Mouse (Mus musculus) liver, postnatal 0 days (tissue): ENCODE data around the gene Lrrc32. TPM values are rescaled to one million over a fixed set of nuclear protein-coding genes. Genes with fewer than 3 reads are reported as not detected.

Source experiments
- ATAC-seq: fragments of 200-750 bp; cut with Nextera tagmentation; 2 replicates; pipeline ENCODE4 v1.8.0; 2017; ENCODE audit warnings: mild to moderate bottlenecking, moderate library complexity
- DNase-seq: peaks from one replicate; pipeline ENCODE4 v3.0.0-alpha.2; 2016
- H3K27ac ChIP-seq: fragments of 300-500 bp; sonication (generic); 2 replicates; pipeline ENCODE4 v1.5.1; 2014; ENCODE audit warnings: antibody characterized with exemption, moderate library complexity, mild to moderate bottlenecking, low read depth
- H3K27me3 ChIP-seq: fragments of 300-500 bp; sonication (generic); 2 replicates; pipeline ENCODE4 v1.6.1; 2014; ENCODE audit warnings: low read length, control low read depth, mixed read lengths; ENCODE audit not compliant: insufficient read depth
- H3K36me3 ChIP-seq: fragments of 300-500 bp; sonication (generic); replicated peaks from 2 replicates; pipeline ENCODE4 v1.6.1; 2014; ENCODE audit warnings: mild to moderate bottlenecking, control low read depth, low read length, moderate library complexity, mixed read lengths; ENCODE audit not compliant: insufficient read depth
- H3K4me1 ChIP-seq: fragments of 300-500 bp; sonication (generic); 2 replicates; pipeline ENCODE4 v1.6.1; 2014; ENCODE audit warnings: antibody characterized with exemption, mild to moderate bottlenecking, control low read depth; ENCODE audit not compliant: insufficient read depth
- H3K4me2 ChIP-seq: fragments of 300-500 bp; sonication (generic); 2 replicates; pipeline ENCODE4 v1.6.1; 2014; ENCODE audit warnings: low read depth, mild to moderate bottlenecking, low read length, moderate library complexity, mixed read lengths
- H3K4me3 ChIP-seq: fragments of 300-500 bp; sonication (generic); 2 replicates; pipeline ENCODE4 v1.5.1; 2014; ENCODE audit warnings: low read depth, low read length
- H3K9ac ChIP-seq: fragments of 300-500 bp; sonication (generic); replicated peaks from 2 replicates; pipeline ENCODE4 v1.6.1; 2014; ENCODE audit warnings: mild to moderate bottlenecking, moderate library complexity
- H3K9me3 ChIP-seq: fragments of 300-500 bp; sonication (generic); 2 replicates; pipeline ENCODE4 v1.6.1; 2016; ENCODE audit warnings: mild to moderate bottlenecking, control low read depth, low read length, mixed read lengths
- CTCF ChIP-seq: sonication (generic); IDR thresholded peaks from 2 replicates; pipeline ENCODE4 v1.5.1; 2016; ENCODE audit warnings: antibody characterized with exemption, low read depth
- EP300 ChIP-seq: IDR thresholded peaks from 2 replicates; pipeline ENCODE4 v1.6.1; 2016; ENCODE audit warnings: antibody characterized with exemption, low read depth, mild to moderate bottlenecking
- WGBS: fragments of 180-500 bp; shearing (Covaris S2); extraction: QIAGEN DNeasy Blood & Tissue Kit; methylation state at CpG from one replicate; pipeline ENCODE4 v1.1.7; 2014; ENCODE audit not compliant: insufficient replicate concordance; 5-methylcytosine and 5-hydroxymethylcytosine counted together
- polyA plus RNA-seq: library from polyadenylated mRNA; unstranded; fragments of >200 nt; fragmentation: Nextera tagmentation; extraction: Ambion mirVana; gene quantifications from 2 replicates; pipeline ENCODE4 v1.2.1, GENCODE M21; 2015

The Lrrc32 gene
- polyA plus RNA-seq, 1 experiment from 2014 or later, result 6.2 TPM

DNA sequence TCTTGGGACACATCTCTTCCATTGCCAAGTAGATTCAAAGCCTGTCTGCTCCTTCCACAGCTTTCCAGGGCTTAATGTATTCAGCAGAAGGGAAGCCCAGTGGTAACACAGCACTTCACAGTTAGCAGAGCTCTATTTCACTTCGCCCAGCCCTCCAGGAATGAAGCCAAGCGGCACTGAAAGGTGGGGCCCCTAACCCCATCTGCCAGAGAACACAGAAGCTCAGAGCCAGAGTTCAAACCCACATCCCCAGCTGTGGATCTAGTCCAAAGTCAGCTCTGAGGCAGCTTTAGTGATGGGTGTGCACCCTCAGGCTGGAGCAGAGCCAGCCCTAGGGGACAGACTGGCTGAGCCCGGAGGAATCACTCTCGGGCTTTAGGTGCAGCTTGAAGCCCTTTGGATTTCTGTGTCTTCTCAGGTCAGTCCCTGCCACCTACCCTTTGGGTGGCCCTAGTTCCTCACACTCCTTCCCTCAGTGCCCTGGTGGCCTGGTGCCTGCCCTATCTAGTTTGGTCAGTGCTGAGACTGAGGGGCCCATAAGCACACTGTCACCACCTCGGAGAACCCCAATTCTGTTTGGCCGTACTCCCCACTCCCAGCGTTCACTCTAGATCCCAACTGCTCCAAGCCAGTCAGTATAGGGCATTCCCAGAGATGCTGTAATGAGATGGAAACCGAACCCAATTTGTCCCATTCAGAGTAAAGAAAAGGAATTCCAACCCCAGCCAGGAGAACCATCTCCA, 34.2 kb downstream of the Lrrc32 start:
- no peak for DNase-seq
- Histone ChIP-seq H3K4me2 (no peak overlapping the region), H3K27ac (no peak overlapping the region), H3K9me3 (no peaks in the 10 kb centered on the region), H3K4me1 (peaks cover 18% of the 10 kb centered on the region), H3K9ac (no peak overlapping the region), H3K4me3 (no peak overlapping the region), H3K36me3 (no peaks in the 10 kb centered on the region), H3K27me3 (no peaks in the 10 kb centered on the region)
- ATAC-seq, result 0 out of 2 replicates have a peak, but pooled peaks have one; percentile 12
- WGBS, result 62% methylated on average over 8 of the region's 8 CpGs
- TF ChIP-seq CTCF (no peak), EP300 (no peak)

DNA sequence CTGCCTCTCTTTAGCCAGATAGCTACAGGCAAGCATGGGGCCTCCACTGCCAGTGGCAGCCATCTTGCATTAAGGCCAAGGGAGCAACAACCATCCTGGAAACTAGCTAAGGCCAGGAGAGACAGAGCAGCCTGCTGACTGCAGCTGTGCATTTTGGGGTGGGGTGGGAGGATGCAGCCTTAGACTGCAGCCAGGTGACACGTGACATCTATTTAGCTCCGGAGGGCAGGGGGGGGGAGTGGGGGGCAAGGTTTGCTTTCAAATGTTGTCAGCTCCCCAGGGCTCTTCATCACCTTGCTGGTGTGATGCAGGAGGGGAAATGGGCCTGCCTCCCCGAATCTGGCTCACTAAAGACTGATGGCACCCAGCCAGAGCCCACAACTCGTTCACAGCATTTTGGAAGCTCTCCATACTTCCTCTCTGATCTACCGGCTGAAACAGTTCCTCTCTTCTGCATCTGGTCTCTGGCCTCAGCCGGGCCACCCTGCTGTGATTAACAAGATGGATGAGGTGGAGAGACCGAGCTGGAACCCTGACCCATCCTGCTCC, 34.8 kb downstream of the Lrrc32 start:
- no peak for TF ChIP-seq EP300
- TF ChIP-seq CTCF, result no peak
- peak; percentile 15; the same call in 1 of the 2 replicates for ATAC-seq
- WGBS, result 7% methylated on average over 7 of the region's 7 CpGs
- Histone ChIP-seq H3K27ac (no peak overlapping the region), H3K9ac (no peak overlapping the region), H3K27me3 (no peaks in the 10 kb centered on the region), H3K36me3 (no peaks in the 10 kb centered on the region), H3K9me3 (no peaks in the 10 kb centered on the region), H3K4me2 (no peak overlapping the region), H3K4me1 (peaks cover 18% of the 10 kb centered on the region), H3K4me3 (no peak overlapping the region)
- peak; percentile 31 for DNase-seq

DNA sequence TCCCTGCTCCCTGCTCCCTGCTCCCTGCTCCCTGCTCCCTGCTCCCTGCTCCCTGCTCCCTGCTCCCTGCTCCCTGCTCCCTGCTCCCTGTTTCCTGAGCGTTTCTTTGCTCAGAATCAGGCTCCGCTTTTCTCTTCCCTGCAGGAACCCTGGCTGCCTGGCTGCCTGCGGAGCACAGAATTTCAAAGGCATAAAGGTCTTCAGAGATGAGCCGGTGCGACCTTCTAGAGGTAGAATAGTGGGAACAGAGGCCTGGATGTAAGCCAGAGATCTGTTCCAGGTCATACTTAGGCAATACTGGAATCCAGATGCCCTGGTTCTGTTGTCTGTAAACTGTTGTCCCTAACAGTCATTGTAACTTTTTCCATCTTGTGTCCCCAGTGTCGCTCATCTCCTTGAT, 35.3 kb downstream of the Lrrc32 start:
- H3K27me3 ChIP-seq, result no peaks in the 10 kb centered on the region
- H3K4me2 ChIP-seq, result no peak overlapping the region
- DNase-seq, result no peak
- H3K4me3 ChIP-seq, result no peak overlapping the region
- no peak for ATAC-seq
- TF ChIP-seq CTCF (no peak), EP300 (no peak)
- no peak overlapping the region for H3K9ac ChIP-seq
- H3K36me3 ChIP-seq, result no peaks in the 10 kb centered on the region
- whole genome bisulfite sequencing, result 48% methylated on average over 6 of the region's 6 CpGs
- peaks cover 18% of the 10 kb centered on the region for H3K4me1 ChIP-seq
- peak overlapping the region; percentile 45; the same call in 1 of the 2 replicates for H3K27ac ChIP-seq
- no peaks in the 10 kb centered on the region for H3K9me3 ChIP-seq

DNA sequence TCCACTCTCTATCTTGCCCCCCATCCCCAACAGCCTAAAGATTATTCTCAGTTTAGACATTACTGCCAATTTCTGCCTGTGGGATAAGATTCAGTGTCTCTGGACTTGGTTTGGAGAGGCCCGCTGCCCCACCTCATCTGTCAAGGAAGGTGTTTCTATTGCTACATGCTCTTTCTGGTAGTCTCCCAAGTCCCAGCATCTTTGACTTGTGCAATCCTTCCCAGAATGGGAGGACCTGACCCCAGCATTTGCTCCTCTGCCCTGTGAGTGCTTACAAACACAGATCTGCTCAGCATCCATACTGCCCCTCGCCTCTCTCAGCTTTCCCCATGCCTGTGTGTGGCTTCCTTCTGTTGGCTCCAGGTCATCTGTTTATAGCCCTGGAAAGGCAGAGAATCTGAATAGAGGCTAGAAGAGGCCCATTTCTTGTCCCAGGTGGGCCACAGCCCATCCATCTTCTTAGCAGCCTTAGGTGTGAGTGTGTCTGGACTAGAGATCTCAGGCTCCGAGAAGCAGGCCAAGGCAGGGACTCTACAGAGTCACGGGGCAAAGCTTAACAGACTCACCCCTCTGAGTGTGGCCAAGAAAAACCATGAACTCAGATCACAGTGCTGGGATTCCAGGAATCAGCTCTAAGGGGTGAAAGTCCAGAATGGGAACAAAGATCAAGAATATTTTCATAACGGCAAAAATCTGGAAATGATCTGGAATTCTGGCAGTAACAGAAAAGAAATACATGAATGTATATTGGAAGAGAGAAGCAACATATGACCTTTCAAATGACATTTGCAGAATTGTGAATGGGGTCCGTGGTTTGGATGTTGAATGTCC, 36.0 kb downstream of the Lrrc32 start:
- H3K4me2 ChIP-seq, result no peak overlapping the region
- H3K4me3 ChIP-seq, result no peak overlapping the region
- H3K27me3 ChIP-seq, result no peaks in the 10 kb centered on the region
- H3K9me3 ChIP-seq, result no peaks in the 10 kb centered on the region
- H3K9ac ChIP-seq, result no peak overlapping the region
- ATAC-seq (no peak), DNase-seq (no peak)
- 69% methylated on average over 6 of the region's 6 CpGs for WGBS
- TF ChIP-seq EP300 (no peak), CTCF (no peak)
- H3K27ac ChIP-seq, result peak overlapping the region; percentile 45; the same call in 1 of the 2 replicates
- no peaks in the 10 kb centered on the region for H3K36me3 ChIP-seq
- peaks cover 18% of the 10 kb centered on the region for H3K4me1 ChIP-seq

DNA sequence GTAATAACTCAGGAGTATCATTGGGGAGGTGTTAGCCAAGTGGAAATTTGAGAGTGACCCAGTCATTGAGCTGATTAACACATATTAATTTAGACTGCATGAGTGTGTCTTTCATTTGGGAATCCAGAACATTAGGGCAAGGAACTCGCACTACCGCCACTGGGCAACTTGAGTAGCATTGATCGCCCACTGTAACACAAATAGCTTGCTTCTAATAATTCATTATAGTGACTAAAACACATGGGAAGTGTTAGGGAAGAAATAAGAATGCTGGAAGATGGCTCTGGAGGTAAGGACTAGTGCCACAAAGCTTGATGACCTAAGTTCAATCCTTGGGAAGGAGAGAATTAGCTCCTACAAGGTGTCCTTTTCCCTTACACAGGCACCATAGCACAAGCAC, 38.0 kb downstream of the Lrrc32 start:
- Histone ChIP-seq H3K4me2 (no peak overlapping the region), H3K9me3 (no peaks in the 10 kb centered on the region), H3K36me3 (no peaks in the 10 kb centered on the region), H3K4me3 (no peak overlapping the region), H3K9ac (no peak overlapping the region), H3K27ac (no peak overlapping the region), H3K4me1 (peaks cover 16% of the 10 kb centered on the region), H3K27me3 (no peaks in the 10 kb centered on the region)
- WGBS, result 81% methylated on average over 3 of the region's 3 CpGs
- DNase-seq, result no peak
- TF ChIP-seq CTCF (no peak), EP300 (no peak)
- ATAC-seq, result no peak

DNA sequence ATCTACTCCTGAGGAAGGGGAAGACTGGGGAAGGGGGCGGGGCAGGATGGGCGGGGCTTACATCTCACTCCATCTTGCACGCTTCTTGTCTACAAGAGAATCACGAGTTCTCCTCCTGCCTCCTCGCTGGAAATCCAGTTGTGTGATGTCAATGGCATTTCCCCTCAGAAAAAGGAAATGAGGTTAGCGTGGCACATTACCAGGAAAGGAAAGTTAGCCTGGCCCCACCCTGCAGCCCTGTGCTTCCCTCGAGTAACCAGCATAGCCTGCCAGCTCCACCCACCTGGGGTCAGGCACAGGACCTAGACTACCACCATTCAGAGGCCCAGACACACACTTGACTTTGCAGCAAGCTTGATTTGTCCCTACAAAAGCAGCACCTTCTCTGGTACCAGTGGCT, 42.5 kb downstream of the Lrrc32 start:
- Histone ChIP-seq H3K4me3 (no peak overlapping the region), H3K9me3 (no peaks in the 10 kb centered on the region), H3K27ac (no peak overlapping the region), H3K36me3 (no peaks in the 10 kb centered on the region), H3K9ac (no peak overlapping the region), H3K4me2 (no peak overlapping the region), H3K27me3 (no peaks in the 10 kb centered on the region), H3K4me1 (peaks cover 15% of the 10 kb centered on the region)
- TF ChIP-seq EP300 (no peak), CTCF (no peak)
- no peak for DNase-seq
- ATAC-seq, result no peak
- WGBS, result 45% methylated on average over 7 of the region's 7 CpGs
